Mouse (Mus musculus) lung, postnatal 36 days (tissue): Measurements from ENCODE around the gene Thrap3.

Source experiments
- DNase-seq: peaks from one replicate; pipeline ENCODE4 v3.0.0; 2022; ENCODE audit warnings: mixed read lengths

Thrap3 gene

DNA sequence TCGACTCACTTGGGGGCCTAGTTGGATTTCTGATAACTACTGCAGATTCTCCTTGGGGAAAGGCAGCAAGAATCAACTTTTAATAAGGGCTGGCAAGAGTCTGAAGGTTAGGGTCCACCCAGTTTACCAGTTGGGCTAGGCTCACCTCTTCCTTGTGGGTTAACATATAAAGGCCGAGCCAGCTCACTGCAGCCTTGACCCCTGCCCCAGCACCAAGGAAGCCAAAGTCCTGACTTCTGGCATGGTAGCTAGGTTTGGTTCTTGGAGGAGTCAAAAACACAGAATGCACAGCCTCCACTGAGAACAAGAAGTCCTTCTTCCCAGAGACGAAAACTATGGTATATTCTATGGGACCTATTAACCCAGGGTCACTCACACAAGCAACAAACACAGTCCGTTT lies 38.9 kb downstream of the Thrap3 start:
- DNase-seq, result no peak

DNA sequence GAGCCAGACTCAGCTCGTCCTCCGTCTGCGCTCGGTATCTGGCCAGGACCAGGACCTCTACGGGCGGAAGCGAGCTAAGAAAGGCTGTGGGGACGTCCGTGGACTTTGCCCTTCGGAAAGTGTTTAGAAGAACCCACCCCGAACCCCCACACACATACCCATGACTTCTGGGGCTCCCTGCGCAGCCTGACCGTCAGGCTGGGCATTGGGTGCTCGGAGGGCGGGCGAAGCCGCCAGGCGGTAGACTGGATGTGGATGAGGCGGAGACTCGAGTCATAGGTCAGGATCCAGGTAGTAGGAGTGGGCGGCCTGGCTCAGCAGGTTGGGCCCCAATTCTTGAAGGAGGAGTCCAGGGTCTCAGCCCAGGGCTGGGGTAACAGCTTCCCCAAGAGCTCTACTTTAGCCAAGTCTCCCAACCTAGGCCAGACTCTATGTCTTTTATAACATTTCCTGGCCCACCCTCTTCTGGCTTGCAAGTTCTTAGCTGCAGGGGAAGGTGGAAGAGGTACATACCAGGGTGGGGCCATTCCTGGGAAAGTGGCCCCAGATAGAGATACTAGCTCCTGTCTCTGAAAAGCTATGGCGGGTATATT lies 39.4 kb downstream of the Thrap3 start, which contains the start of gene Sh3d21:
TSS of gene Sh3d21 (minus strand) at position 425 of the 593 bp plus-strand sequence.
- peak; percentile 53 for DNase-seq

DNA sequence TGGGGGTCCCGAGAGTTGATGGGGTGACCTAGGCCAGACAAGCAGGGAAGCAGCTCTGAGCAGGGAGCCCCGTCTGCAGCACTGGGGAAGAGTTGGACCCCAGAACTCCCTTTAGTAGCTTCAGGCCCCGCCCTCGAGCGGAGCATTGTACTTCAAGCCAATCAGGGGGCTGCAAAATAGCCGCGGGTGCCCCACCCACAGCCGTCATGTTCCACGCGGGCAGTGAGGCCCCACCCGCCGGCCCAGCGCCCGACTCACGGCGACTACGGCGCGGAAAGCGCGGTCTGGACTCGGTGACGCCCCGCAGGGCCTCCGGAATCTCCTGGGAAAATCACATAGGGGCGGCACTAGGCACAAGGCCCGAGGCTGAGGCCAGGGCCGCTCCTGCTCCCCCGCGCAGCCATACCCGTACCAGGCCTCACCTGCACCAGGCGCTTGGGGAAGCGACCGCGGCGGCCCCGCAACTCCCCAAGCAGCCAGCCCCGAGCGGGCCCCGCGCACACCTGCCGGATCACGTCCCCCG lies 40.0 kb downstream of the Thrap3 start:
- peak; percentile 97 for DNase-seq

DNA sequence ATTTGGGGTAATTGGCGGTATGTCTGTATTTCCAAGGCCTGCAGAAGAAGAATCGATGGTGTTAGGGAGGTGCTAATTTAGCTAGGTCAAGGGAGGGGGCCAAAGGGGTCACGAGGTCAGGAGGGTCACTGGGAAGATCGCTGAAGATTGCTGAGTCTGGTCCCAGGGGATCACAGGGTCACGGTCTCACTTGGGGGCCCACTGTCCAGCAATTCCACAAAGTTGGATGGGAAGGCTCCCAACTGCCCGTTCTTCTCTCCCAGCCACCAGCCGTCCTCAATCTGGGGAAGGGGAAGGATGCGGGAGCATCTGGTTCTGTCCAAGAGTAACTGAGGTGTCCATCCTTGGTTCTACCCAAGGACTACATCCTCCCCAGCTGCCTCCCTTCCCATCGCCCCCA lies 40.6 kb downstream of the Thrap3 start:
- no peak for DNase-seq

DNA sequence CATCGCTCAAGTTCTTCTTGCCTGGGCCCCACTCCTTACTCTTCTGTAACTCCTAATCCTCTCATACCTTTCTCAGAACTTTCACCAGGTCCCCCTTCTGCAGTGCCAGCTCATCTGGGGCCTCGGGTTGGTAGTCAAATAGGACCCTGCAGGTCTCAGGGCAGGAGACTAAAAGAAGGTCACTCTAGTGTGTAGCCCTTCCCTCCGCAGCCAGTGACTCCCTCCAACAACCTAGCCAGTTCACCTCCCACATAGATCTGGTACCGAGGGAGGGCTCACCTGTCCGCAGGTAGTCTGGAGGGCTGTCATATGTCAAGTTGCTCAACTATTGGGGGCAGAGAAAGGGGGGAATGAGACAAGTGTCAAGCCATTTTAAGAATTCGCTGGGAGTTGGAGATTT lies 41.1 kb downstream of the Thrap3 start:
- no peak for DNase-seq

DNA sequence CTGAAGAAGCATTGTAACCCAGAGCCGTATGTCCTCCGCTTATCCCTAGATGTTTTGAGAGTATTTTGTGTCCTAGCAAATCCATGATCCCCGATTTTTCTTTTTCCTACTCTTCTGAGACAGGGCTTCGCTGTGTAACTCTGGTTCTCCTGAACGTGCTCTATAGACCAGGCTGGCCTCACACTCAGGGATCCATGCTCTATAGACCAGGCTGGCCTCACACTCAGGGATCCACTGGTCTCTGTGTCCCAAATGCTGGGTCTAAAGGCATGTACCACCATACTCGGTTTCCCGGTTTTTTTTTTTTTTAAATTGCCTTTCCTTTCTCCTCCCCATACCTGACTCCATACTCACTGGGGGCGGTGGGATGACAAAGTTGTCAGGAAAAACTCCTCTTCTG lies 41.6 kb downstream of the Thrap3 start:
- no peak for DNase-seq

DNA sequence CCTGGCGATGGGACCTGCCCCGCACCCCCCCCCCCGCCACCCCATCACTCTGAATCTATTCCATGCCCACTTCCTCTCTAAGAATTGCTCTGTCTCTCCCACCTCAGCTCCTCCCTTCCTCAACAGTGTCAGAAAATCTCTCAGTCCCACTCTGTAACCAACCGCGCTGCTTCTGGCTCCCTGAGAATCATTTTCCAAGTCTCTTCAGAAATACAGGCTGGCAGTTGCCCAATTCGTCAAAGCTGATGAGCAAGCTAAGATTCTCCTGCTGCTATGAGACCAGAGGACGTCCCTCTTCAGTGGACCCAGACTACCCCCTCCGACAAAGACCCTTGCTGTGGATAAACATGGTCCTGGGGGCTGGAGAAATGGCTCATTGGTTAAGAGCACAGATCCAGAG lies 43.1 kb downstream of the Thrap3 start:
- no peak for DNase-seq

DNA sequence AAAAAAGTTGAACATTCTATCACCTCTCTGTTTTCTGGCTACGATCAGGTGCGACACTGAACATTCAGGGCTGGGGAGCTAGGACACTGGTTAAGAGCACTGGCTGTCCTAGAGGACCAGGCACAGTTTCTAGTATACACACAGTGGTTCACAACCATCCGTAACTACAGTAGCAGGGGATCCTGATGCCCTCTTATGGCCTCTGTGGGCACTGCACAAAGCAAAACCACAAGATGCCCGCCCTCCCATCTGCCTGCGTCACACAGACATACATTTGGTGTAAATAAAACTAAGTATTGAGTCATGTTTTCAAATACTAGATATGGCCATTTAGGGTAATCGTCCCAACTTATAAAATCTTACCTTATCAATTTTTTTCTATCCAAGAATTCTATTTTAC lies 45.0 kb downstream of the Thrap3 start:
- DNase-seq, result no peak

DNA sequence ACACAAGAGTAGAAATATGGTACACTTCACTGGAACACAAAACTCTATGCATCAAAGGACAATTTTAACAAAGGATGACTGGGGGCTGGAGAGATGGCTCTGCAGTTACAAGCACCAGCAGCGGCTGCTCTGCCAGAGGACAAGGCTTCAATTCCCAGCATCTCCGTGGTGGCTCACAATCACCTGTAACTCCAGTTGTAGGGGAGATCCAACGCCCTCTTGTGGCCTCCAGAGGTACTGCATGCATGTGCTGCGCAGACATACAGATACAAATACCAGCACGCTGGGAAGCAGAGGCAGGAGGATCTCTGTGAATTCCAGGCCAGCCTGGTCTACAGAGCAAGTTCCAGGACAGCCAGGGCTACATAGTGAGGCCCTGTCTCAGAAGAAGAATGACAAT lies 45.9 kb downstream of the Thrap3 start:
- peak; percentile 45 for DNase-seq

DNA sequence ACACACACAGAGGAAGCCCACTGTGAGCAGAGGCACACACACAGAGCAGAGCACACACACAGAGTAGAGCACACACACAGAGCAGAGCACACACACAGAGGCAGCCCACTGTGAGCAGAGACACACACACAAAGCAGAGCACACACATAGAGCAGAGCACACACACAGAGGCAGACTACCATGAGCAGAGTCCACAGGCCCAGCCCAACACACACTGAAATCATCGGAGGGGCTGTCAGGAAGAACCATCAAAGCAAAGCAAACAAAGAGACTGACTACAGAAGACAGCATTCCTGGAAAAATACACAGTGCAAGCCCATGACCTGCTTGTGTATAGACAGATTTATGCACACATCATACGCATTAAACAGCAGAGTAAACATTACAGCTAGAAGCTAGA lies 46.7 kb downstream of the Thrap3 start:
- no peak for DNase-seq

DNA sequence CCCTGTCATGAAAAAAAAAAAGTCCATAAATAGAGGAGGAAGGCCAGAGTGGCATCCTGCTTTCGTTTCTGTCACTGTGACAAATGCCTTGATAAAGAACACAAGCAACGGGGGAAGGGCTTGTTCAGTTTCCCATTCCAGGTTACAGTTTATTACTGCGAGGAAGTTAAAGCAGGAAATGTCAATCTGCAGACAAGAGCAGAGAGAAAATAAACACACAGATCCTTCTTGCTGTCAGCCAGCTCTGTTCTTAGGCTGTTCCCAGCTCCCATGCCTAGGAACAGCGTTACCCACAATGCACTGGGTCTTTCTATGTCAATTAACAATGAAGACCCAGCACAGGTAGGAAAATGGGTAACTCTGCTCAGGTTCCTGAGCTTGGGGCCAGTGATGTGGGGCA lies 47.4 kb downstream of the Thrap3 start:
- peak; percentile 80 for DNase-seq

DNA sequence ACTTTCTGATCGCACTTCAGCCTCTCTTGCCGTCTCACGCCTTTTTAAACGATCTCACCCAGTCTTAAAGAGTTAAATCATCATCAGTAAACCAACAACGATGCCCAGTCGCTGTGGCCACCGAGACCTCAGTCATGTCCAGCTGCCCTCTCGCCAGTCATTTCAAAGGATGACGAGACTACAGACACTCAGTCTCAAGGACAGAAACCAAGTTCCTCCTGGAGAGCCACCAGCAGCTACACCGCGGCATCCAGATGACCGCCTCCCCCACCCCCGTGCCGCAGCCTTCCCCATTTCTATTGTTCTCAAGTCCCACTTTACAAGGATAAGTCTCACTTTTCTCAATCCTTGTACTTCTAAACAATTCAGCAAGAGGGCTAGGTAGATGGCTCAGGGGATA lies 49.7 kb downstream of the Thrap3 start:
- no peak for DNase-seq

DNA sequence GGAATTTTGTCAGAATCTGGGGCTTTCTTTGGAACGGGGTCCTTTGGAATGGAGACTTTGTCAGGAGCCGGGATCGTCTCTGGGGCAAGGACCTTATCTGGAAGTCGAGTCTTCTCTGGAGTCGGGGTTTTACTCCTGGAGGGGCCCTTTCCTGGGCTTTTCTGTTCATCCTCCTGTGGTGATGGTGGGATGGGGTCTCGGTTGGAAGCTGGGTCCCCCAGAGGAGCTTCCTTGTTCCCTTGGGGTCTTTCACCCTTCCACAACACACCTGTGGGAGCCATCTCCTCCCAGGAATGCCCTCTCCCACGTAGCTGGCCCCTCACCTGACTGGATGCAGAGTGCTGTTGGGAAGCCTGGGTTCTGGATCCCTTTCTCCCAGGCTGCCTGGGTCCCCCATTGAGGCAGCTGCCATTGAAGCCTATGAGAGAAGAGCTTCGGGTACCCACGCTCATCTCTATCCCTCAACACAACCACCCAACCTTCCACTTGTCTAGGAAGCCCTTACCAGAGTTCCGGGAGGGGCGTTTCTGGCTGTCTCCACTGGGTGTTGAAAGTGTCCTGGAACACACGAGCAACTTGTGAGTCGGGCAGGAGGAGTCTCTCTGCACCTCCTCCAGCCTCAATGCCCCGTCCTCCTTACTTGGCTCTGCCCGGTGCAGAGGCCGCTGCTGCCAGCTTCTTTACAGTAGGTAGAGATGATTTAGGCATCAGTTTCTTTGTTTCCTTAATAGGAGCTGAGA lies 50.7 kb downstream of the Thrap3 start:
- no peak for DNase-seq

DNA sequence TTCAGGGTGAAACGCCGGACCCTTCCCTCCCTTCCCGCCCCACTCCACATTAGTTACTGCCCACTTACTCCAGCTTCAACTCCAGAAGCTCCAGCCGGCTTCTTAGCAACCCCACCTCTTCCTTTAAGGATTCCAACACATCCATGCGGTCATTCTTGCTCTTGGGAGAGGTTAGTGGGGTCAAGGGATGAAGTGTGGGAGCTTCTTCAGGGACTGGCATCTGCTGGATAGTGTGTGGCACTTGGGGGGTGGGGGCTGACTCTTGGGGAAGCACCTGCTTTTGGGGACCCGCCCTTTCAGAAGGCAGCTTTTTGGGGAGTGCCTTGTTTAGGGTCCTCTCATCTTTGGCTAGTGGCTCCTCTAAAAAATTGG lies 51.6 kb downstream of the Thrap3 start:
- DNase-seq, result no peak

DNA sequence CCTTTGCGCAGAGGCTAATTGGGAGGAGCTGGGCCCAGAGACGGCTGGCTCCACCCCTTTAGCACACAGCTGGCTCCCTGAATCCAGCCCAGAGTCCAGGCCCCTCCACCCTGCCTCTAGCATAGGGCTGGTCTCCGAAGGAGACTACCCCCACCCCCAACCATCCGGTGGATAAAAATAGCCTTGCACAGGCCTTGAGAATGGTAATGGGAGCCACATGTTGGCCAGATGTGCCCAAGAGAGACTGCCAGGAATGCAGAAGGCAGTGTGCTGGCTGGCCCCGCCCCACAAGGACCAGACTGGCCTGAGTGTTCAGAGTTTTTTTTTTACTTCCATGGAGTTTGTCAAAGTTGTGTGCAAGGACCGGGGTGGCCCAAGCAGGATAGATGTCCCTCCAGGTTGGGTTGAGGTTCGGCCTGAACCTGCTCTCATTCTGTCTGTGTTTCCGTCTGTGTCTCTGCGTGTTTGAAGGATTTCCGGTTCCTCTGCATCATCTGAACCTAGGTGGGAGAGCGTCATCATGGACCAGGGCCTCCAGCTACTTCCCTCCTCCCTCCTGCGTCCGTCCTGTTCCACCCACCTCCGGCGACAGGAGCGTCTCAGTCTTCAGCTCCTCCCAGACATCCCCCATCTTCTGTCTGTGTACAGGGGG lies 52.1 kb downstream of the Thrap3 start:
- DNase-seq, result peak; percentile 88

DNA sequence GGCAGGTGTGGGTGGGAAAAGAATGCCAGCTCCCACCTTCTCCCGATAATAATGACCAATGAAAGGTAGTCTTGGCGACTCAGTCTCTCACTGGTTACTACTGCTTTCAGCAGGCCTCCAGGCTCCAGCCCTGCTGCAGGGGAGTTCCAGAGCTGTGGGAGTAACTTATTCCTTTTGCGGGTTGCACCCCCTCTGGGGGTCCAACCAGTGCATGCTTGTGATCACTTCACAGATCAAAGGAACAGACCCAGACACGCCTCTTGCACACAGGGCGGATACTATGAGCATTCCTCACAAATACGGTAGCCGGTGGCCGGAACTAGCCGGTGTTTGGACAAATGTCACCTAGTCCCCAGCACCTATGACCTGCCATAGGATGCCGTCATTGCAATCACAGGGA lies 52.8 kb downstream of the Thrap3 start:
- DNase-seq, result no peak

DNA sequence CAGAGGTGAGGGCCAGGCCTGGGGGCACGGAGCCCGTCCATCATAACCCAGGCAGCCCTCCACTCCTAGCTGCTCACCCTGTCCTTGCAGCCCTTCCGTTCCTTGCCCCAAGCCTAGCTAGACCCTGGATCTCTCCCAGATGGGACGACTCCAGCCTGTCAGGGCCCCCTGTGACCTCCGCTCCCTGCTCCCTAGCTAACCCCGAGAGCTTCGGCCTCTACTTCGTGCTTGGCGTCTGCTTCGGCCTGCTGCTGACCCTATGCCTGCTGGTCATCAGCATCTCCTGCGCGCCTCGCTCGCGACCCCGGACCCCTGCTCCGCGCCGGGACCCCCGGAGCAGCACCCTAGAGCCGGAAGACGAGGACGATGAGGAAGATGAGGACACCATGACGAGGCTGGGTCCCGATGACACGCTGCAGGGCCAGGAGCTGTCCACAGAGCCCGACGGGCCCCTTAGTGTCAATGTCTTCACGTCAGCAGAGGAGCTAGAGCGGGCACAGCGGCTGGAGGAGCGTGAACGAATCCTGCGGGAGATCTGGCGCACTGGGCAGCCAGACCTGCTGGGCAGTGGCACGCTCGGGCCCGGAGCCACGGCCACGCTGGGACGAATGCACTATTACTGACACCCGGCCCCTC lies 53.4 kb downstream of the Thrap3 start:
- no peak for DNase-seq

DNA sequence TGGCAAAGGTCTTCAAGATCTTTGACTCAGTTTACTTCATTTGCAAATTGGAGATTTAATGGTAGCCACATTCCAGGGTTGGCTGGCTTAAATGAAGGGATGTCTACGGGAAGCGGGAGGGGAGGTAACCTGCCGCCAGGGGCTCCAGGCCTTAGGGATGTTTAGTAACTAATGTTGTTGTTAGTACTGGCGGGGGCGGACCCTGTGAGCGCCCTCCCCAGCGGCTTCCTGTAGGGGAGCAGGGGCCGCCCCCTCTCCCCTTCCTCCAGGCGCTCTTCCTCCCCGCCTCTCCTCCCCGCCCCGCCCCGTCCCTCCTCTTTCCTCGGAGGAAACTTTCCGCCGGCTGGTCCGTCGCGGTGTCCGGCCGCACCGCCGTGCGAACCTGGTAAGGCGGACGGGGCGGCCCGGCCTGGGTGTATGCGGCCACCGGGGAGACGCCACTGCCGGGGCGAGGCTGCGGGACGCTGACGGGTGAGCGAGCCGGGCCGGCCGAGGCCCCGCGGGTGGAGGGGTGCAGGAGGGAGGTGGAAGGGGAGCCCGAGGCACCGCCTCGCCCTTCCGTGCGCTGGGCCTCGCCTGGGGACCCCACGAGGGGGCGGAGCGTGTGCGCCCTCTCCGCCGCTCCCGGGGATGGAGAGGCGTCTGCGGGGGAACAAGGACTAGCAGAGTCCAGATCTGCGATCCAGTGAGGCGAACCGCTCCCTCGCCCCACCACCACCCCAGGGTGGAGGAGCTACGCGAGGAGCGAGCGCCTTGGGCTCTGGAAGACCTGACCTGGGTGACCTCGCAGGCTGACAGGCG lies 54.2 kb downstream of the Thrap3 start:
- DNase-seq, result peak; percentile 89

DNA sequence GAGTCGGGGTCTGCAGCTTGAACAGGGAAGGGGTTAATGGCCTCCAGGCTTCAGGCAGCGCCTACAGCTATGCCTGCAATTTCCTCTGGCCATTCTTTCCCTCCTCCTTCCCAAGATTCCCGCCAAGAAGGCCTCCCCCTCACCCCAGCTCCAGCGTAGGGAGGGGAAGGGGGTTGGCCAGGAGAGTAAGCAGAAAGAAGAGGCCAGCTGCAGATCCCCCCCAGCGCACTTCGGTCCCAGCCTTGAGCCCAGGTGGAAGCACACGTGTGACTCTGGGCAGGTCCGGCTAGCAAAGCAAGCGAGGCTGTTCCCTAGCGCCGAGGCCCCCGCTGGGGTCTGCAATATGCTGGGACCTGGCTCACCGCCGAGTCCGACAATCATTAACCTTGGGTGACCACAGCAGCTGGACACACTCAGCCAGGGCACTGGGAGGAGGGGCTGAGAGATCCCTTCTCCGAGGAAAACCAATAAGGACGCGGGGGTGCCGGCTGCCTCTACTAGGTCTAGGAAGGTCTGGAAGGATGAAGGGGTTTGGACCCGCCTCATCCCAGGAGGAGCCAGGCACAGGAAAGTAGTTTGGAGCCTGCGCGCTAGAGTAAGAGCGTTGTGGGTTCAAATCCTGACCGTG lies 54.9 kb downstream of the Thrap3 start, which contains the start of gene Eva1b:
TSS of gene Eva1b (plus strand) at position 212 of the 628 bp plus-strand sequence.
- peak; percentile 82 for DNase-seq

DNA sequence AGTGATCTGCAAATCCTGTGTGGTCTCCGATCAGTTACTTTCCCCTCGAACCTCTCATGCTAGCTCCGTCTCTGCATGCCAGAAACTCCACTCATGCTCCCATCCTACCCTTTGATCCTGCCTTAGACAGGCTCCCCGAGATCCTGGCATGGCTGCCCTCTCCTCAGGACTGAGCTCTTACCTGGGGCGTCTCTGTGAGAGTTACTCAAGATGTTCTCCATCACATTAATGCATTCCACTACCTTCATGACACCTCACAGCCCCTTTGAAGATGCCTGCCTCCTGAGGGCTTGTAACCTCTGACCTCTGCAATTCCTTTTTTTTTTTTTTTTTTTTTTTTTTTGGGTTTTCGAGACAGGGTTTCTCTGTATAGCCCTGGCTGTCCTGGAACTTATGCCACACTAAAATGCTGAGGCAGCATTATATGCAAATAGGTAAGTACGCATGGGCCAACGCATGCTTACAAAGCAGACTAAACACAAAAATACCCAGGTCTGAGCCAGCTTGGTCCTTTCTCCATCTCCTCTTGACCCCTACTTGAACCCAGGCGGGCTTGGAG lies 55.5 kb downstream of the Thrap3 start:
- no peak for DNase-seq

DNA sequence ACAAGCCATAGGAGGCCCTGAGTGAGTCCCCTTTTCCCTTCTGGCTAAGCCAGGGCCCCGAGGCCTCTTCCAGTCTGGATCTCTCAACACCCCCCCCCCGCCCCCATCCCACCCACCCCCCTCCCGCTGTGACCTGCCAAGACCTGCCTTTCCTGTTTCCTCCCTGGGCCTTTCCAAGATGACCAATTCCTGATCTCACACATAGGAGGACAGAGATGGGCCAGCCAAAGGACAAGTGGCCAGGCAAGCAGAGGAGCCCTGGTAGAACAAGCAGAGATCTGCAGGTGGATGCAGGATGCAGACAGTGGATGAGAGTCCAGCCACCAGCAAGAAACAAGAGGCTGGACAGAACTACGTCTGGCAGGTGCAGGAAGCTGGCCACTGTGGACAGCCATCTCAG lies 57.2 kb downstream of the Thrap3 start:
- no peak for DNase-seq

DNA sequence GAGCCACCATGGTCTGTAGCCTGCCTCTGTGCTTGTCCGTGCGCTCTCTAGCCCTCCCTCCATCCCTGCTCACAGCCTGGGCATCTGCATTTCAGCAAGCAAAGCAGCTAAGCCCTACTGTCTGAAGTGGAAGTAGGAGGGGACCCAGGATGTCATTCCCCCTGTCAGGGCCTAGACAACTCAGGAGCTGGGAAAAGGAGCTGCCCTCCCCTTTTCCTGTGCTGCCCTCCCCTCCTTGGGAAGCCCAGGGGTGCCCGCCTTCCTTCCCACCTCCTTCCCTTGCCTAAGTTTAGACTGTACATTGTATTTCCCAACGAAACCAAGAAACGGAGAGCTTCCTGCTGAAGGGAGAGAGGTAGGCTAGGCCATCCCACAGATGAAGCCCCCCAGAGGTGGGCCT lies 61.5 kb downstream of the Thrap3 start:
- DNase-seq, result no peak
